Mouse (Mus musculus): ENCODE measurements around the gene Zfp111.

Gene Zfp111

GRCm38 (mm10) chr7:24211343-24211742 is at the start of gene Zfp111:
TSS of gene Zfp111 (minus strand) at chr7:24211443.
- peak; percentile 28 for DNase-seq

- DNase-seq, result no peak
Measured at GRCm38 (mm10) chr7:24260000-24260312, 48.7 kb upstream of the Zfp111 start.

- peak; percentile 81 for DNase-seq
Measured at GRCm38 (mm10) chr7:24259306-24259999, 48.2 kb upstream of the Zfp111 start.

- DNase-seq, result peak; percentile 98
Measured at GRCm38 (mm10) chr7:24254633-24255474, 43.6 kb upstream of the Zfp111 start, which contains the start of gene Zfp108. TSS of gene Zfp108 (plus strand) at chr7:24254794.

- peak; percentile 85 for DNase-seq
Measured at GRCm38 (mm10) chr7:24253779-24254615, 42.8 kb upstream of the Zfp111 start.

- peak; percentile 95 for DNase-seq
Measured at GRCm38 (mm10) chr7:24237040-24237791, 26.0 kb upstream of the Zfp111 start, which contains the start of gene Zfp109. TSS of gene Zfp109 (minus strand) at chr7:24237560.

GRCm38 (mm10) chr7:24210296-24210695 is 947 bp downstream of the Zfp111 start:
- peak; percentile 66 for DNase-seq

GRCm38 (mm10) chr7:24208282-24208886 is 2.9 kb downstream of the Zfp111 start:
- DNase-seq, result no peak

GRCm38 (mm10) chr7:24207488-24208261 is 3.6 kb downstream of the Zfp111 start:
- DNase-seq, result peak; percentile 98

- DNase-seq, result peak; percentile 15
Measured at GRCm38 (mm10) chr7:24196961-24197360, 14.3 kb downstream of the Zfp111 start.

- DNase-seq, result no peak
Measured at GRCm38 (mm10) chr7:24193157-24193556, 18.1 kb downstream of the Zfp111 start.

- DNase-seq, result peak; percentile 69
Measured at GRCm38 (mm10) chr7:24191361-24191760, 19.9 kb downstream of the Zfp111 start.

GRCm38 (mm10) chr7:24189571-24189944 is 21.7 kb downstream of the Zfp111 start:
- DNase-seq, result peak; percentile 79

- DNase-seq, result peak; percentile 67
Measured at GRCm38 (mm10) chr7:24188901-24189570, 22.2 kb downstream of the Zfp111 start.

GRCm38 (mm10) chr7:24187611-24188010 is 23.6 kb downstream of the Zfp111 start:
- DNase-seq, result peak; percentile 45

GRCm38 (mm10) chr7:24175337-24175711 is 35.9 kb downstream of the Zfp111 start:
- no peak for DNase-seq

- peak; percentile 91 for DNase-seq
Measured at GRCm38 (mm10) chr7:24174618-24175336, 36.5 kb downstream of the Zfp111 start, which contains the start of gene Zfp114. TSS of gene Zfp114 (plus strand) at chr7:24175060.

GRCm38 (mm10) chr7:24172191-24172590 is 39.1 kb downstream of the Zfp111 start:
- no peak for DNase-seq

- DNase-seq, result peak; percentile 62
Measured at GRCm38 (mm10) chr7:24153272-24153671, 58.0 kb downstream of the Zfp111 start.
